Mouse (Mus musculus) erythroblast, embryonic 14.5 days (primary cell): ENCODE data around the gene Ung. TPM values are rescaled to one million over a fixed set of nuclear protein-coding genes. Genes with fewer than 3 reads are reported as not detected.

Experiments used
- H3K27me3 ChIP-seq: 2 replicates; pipeline ENCODE4 v1.6.1; 2012; ENCODE audit warnings: inconsistent platforms; ENCODE audit not compliant: control insufficient read depth
- H3K36me3 ChIP-seq: 2 replicates; pipeline ENCODE4 v1.6.1; 2012; ENCODE audit warnings: mild to moderate bottlenecking, inconsistent platforms; ENCODE audit not compliant: control insufficient read depth
- H3K4me1 ChIP-seq: 2 replicates; pipeline ENCODE4 v1.6.1; 2012; ENCODE audit warnings: inconsistent platforms; ENCODE audit not compliant: control insufficient read depth
- H3K4me3 ChIP-seq: replicated peaks from 2 replicates; pipeline ENCODE3; 2012; ENCODE audit warnings: moderate library complexity, mild to moderate bottlenecking, inconsistent platforms
- H3K9me3 ChIP-seq: 2 replicates; pipeline ENCODE4 v1.6.1; 2012; ENCODE audit warnings: low read length, inconsistent platforms, mixed read lengths; ENCODE audit not compliant: control insufficient read depth
- GATA1 ChIP-seq: IDR thresholded peaks from 2 replicates; pipeline ENCODE4 v1.6.1; 2012; ENCODE audit warnings: low read length, inconsistent platforms, mixed read lengths
- TAL1 ChIP-seq: IDR thresholded peaks from 3 replicates; pipeline ENCODE4 v1.6.1; 2012; ENCODE audit warnings: low read length, inconsistent platforms, mixed read lengths
- polyA plus RNA-seq: library from polyadenylated mRNA; stranded (reverse); fragments of >175 nt; gene quantifications from 2 replicates; pipeline ENCODE4 v1.2.3, GENCODE M21; 2012

The Ung gene
- polyA plus RNA-seq, 1 experiment: 3.7 TPM

DNA sequence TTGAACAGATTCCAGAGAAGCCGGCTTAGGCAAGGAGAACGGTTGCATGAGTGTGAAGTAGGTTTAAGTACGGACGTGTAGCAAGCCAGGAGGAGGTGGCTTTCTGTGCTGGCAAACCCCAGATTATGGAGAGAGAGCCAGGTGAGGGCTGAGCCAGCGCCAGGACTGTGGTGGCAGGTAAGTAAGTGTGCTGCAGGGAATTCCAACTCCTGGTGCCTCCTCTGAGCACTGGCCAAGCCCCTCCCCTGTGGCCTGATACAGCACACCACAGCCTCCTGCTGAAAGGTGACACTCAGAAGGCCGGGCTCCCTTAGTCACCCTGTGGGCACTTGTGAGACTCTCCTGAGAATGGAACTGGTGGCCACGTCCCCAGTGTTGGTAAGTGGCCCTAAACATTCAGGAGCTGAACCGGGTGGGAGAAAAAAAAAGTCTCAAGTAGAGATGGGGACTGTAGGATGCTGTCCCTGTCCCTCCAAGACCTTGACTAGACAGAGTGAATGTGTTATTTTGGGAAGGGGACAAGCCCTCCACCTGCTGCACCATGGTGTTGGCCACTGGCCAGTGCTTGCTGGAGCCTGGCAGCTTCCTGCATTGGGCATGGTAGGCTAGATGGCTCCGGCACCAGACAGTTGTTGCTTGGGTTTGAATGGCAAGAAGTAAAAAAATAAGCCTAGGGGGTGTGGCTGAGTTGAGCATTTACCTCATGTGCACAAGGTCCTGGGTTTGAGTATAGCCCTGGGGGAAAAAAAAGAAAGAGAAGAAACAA, 25.2 kb downstream of the Ung start:
- Histone ChIP-seq H3K4me1 (peaks cover 3% of the 10 kb centered on the region), H3K36me3 (no peaks in the 10 kb centered on the region), H3K4me3 (no peak overlapping the region), H3K27me3 (no peaks in the 10 kb centered on the region), H3K9me3 (no peaks in the 10 kb centered on the region)
- TF ChIP-seq TAL1 (no peak), GATA1 (no peak)

DNA sequence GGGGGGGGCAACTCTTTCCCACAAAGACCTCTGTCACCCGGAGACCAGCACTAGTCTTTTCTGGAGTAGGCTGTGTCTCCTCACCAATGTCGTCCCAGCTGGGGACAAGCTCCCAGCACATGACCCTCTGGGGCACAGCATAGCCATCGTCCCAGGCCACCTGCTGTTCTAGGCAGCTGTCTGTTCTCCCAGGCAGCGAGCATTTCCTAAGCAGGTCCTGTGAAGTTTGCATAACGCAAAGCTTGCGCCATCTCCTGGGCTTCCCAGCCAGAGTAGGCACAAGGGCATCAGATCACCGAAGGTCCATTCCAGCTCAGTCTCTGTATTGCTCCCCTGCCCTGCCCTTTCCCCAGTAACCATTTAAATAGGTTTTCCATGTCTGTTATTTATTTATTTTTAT, 27.1 kb downstream of the Ung start:
- H3K36me3 ChIP-seq: no peaks in the 10 kb centered on the region
- H3K4me3 ChIP-seq: no peak overlapping the region
- peaks cover 3% of the 10 kb centered on the region for H3K4me1 ChIP-seq
- TF ChIP-seq TAL1 (no peak), GATA1 (no peak)
- H3K27me3 ChIP-seq: no peaks in the 10 kb centered on the region
- H3K9me3 ChIP-seq: no peaks in the 10 kb centered on the region

DNA sequence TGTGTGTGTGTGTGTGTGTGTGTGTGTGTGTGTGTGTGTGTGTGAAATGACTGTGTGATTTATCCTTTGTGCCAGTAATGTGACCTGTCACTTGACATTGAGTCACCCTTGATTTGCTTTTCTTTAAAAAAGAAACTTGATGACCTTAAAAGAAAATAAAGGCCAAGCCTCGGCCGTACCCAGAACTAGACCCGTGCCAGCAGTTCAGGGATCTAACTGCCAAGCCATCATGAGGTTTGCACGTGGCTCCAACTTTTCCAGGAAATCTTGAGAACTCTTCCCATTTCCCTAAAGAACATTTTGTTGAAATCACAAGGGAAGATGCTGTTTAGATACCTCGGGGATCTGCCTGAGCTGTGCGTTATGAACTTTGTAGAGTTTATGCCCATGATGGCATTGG, 31.2 kb downstream of the Ung start:
- no peak overlapping the region for H3K4me3 ChIP-seq
- no peaks in the 10 kb centered on the region; the same call in 1 of the 2 replicates for H3K27me3 ChIP-seq
- TF ChIP-seq GATA1: no peak
- no peak for TF ChIP-seq TAL1
- no peaks in the 10 kb centered on the region for H3K36me3 ChIP-seq
- H3K9me3 ChIP-seq: no peaks in the 10 kb centered on the region
- H3K4me1 ChIP-seq: no peaks in the 10 kb centered on the region; the same call in 1 of the 2 replicates

DNA sequence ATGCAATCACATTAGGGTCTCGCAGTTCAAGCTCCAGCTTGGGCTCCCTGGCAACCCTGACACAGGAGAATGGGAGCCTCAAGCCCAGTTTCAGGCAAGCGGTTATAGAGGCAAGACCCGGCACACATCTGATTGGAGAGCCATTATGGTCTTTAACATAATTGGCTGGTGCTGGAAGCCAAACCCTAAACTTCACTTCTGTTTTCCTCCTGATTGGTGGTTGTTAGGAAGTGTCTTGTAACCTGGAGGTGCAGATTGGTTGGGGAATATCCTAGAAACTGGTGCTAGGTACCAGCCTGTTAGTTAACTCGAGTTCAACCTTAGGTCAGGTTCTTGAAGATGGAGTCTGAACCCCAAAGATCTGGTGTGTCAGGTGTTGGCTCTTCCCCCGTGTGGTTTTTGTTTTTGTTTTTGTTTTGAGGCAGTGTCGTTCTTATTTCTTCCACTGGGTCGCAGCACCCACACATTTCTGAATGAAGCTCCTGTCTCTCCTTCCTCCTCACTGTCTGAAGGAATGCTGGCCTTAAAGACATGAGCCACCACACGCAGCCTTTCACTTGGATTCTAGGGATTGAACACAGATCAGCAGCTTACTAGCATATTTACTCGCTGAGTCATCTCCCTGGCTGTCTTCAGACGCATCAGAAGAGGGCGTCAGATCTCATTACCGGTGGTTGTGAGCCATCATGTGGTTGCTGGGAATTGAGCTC, 32.1 kb downstream of the Ung start:
- Histone ChIP-seq H3K36me3 (no peaks in the 10 kb centered on the region), H3K4me1 (no peaks in the 10 kb centered on the region; the same call in 1 of the 2 replicates), H3K27me3 (no peaks in the 10 kb centered on the region; the same call in 1 of the 2 replicates), H3K4me3 (no peak overlapping the region), H3K9me3 (no peaks in the 10 kb centered on the region)
- TF ChIP-seq TAL1 (no peak), GATA1 (no peak)

DNA sequence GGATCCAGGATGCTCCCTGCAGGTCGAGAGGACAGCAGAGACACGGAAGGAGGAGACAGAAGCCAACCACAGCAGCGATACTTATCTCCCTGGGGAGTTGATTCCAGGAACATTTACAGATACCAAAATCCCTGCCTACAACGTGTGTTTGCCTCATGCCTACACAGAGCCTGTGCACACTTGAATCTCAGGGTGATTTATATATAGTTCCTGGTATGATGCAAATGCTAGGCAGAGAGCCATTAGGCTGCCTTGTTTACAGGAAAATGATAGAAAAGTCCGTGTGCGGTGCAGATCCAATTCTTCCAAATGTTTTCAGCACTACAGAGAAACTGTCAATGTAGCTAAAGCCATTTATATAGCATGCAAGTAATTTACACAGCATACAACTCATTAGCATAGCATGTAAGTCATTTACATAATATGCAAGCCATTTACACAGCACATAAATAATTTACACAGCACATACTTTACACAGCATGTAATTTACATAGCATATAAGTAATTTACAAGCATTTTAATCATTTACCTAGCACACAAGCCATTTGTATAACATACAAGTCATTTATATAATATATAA, 33.0 kb downstream of the Ung start:
- Histone ChIP-seq H3K27me3 (no peaks in the 10 kb centered on the region; the same call in 1 of the 2 replicates), H3K36me3 (no peaks in the 10 kb centered on the region), H3K9me3 (no peaks in the 10 kb centered on the region), H3K4me3 (no peak overlapping the region), H3K4me1 (no peaks in the 10 kb centered on the region; the same call in 1 of the 2 replicates)
- TF ChIP-seq GATA1 (no peak), TAL1 (no peak)

DNA sequence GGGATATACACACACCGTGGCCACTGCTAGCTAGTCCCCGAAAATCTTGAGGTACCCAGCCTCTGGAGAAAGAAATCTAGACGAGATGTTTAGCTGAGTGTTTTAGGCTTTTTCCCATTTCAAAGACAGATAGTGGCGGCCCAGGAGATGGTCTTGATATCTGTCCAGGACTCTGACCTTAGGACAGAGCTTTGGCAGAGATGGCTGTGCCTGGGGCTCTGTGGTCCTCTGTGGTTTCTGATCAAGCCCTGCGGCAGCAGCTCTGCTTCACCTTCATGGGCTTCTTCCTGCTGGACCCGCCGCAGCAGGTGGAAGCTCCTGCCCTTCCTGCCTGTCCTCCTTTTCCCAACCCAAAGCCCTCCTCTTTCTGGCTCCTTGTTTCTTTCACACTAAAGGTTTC, 40.2 kb downstream of the Ung start:
- H3K4me3 ChIP-seq: no peak overlapping the region
- TF ChIP-seq GATA1 (no peak), TAL1 (no peak)
- H3K4me1 ChIP-seq: peaks cover 9% of the 10 kb centered on the region
- H3K9me3 ChIP-seq: no peaks in the 10 kb centered on the region
- H3K27me3 ChIP-seq: no peaks in the 10 kb centered on the region; the same call in 1 of the 2 replicates
- no peaks in the 10 kb centered on the region for H3K36me3 ChIP-seq

DNA sequence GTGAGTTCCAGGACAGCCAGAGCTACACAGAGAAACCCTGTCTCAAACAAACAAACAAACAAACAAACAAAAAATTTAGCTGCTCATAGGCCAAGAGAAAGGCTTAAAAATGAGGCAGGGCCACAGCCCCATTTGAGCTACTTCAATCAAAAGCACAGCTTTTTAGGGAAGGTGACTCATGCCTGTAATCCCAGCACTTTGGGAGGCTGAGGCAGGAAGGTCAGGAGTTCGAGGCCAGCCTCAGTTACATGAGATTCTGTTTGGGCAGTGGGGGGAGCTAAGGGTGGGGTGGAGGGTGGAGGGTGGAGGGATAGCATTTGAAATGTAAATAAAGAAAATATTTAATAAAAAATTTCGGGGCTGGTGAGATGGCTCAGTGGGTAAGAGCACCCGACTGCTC, 42.8 kb downstream of the Ung start:
- no peaks in the 10 kb centered on the region; the same call in none of the 2 replicates for H3K27me3 ChIP-seq
- no peaks in the 10 kb centered on the region for H3K36me3 ChIP-seq
- TF ChIP-seq GATA1: no peak
- TF ChIP-seq TAL1: no peak
- H3K9me3 ChIP-seq: no peaks in the 10 kb centered on the region
- H3K4me1 ChIP-seq: peaks cover 22% of the 10 kb centered on the region
- H3K4me3 ChIP-seq: no peak overlapping the region

DNA sequence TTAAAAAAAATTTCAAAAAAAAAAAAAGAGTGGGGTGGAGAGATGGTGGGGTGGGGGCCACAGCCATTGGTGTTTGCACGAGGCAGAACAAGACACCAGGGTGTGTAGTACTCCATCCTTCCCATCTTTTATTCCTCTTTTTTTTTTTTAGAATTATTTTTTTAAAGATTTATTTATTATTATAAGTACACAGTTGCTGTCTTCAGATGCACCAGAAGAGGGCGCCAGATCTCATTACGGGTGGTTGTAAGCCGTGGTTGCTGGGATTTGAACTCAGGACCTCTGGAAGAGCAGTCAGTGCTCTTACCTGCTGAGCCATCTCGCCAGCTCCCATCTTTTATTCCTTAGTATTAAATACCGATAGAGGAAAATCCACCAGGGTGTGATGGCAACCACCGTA, 43.3 kb downstream of the Ung start:
- TF ChIP-seq GATA1: no peak
- no peak for TF ChIP-seq TAL1
- Histone ChIP-seq H3K4me1 (peaks cover 22% of the 10 kb centered on the region), H3K9me3 (no peaks in the 10 kb centered on the region), H3K27me3 (no peaks in the 10 kb centered on the region; the same call in none of the 2 replicates), H3K36me3 (no peaks in the 10 kb centered on the region), H3K4me3 (no peak overlapping the region)
